Mouse (Mus musculus): ENCODE measurements around the gene Prpsap2. TPM values are rescaled to one million over a fixed set of nuclear protein-coding genes. Genes with fewer than 3 reads are reported as not detected.
A peak's percentile ranks its signal among the peaks of the same experiment; 100 is the strongest.

The Prpsap2 gene
- polyA plus RNA-seq, 1 experiment from 2014 or later = 49.8 TPM

GRCm38 (mm10) chr11:61686906-61687453 is 74.9 kb downstream of the Prpsap2 start:
- 58% methylated on average over 10 of the region's 10 CpGs for WGBS
- Histone ChIP-seq H3K27ac (replicated peaks) (no peak overlapping the region), H3K9ac (replicated peaks) (no peak overlapping the region), H3K4me3 (replicated peaks) (no peak overlapping the region), H3K36me3 (no peaks in the 10 kb centered on the region), H3K9me3 (replicated peaks) (no peaks in the 10 kb centered on the region), H3K27me3 (replicated peaks) (peaks cover 37% of the 10 kb centered on the region), H3K4me1 (peaks cover 10% of the 10 kb centered on the region), H3K4me2 (no peak overlapping the region)
- no peak for ATAC-seq (ENCODE audit: low FRiP score)

GRCm38 (mm10) chr11:61686141-61686540 is 75.7 kb downstream of the Prpsap2 start:
- Histone ChIP-seq H3K4me2 (no peak overlapping the region), H3K27ac (replicated peaks) (no peak overlapping the region), H3K4me1 (peaks cover 10% of the 10 kb centered on the region), H3K4me3 (replicated peaks) (no peak overlapping the region), H3K27me3 (replicated peaks) (peaks cover 37% of the 10 kb centered on the region), H3K36me3 (no peaks in the 10 kb centered on the region), H3K9ac (replicated peaks) (no peak overlapping the region), H3K9me3 (replicated peaks) (no peaks in the 10 kb centered on the region)
- 55% methylated on average over 2 of the region's 2 CpGs for WGBS
- no peak for ATAC-seq (ENCODE audit: low FRiP score)

- H3K4me3 ChIP-seq (replicated peaks) = no peak overlapping the region
- peaks cover 37% of the 10 kb centered on the region for H3K27me3 ChIP-seq (replicated peaks)
- WGBS = 71% methylated on average over 8 of the region's 8 CpGs
- no peak overlapping the region for H3K27ac ChIP-seq (replicated peaks)
- no peak overlapping the region for H3K9ac ChIP-seq (replicated peaks)
- H3K4me1 ChIP-seq = peaks cover 10% of the 10 kb centered on the region
- H3K9me3 ChIP-seq (replicated peaks) = no peaks in the 10 kb centered on the region
- no peak for ATAC-seq (ENCODE audit: low FRiP score)
- no peaks in the 10 kb centered on the region for H3K36me3 ChIP-seq
- H3K4me2 ChIP-seq = no peak overlapping the region
These were observed 76.7 kb downstream of the Prpsap2 start for GRCm38 (mm10) chr11:61685119-61685725.

GRCm38 (mm10) chr11:61683907-61684731 is 77.8 kb downstream of the Prpsap2 start, which contains the start of gene Fam83g:
TSS of gene Fam83g (plus strand) at chr11:61684091.
- no peak within 1 kb of the TSS for H3K9ac ChIP-seq (replicated peaks)
- H3K4me3 ChIP-seq (replicated peaks) = peak within 1 kb of the TSS; percentile 36
- no peaks in the 10 kb centered on the region for H3K36me3 ChIP-seq
- H3K27ac ChIP-seq (replicated peaks) = no peak within 1 kb of the TSS
- H3K4me1 ChIP-seq = peaks cover 10% of the 10 kb centered on the region
- ATAC-seq (ENCODE audit: low FRiP score) = no peak
- H3K4me2 ChIP-seq = peak within 1 kb of the TSS; percentile 56
- H3K27me3 ChIP-seq (replicated peaks) = peaks cover 37% of the 10 kb centered on the region
- 1% methylated on average over 74 of the region's 76 CpGs for WGBS
- no peaks in the 10 kb centered on the region for H3K9me3 ChIP-seq (replicated peaks)

Other genes with a start within 250 kb of the Prpsap2 start
- gene Epn2, start 182.4 kb downstream of the Prpsap2 start, polyA plus RNA-seq (2015; fragmentation: Nextera tagmentation; extraction: Ambion mirVana) = 55.7 and 60.1 TPM in 2 replicates
- 9.4 and 14.4 TPM in 2 replicates for gene Grap, start 108.8 kb downstream of the Prpsap2 start, polyA plus RNA-seq (2015; fragmentation: Nextera tagmentation; extraction: Ambion mirVana)
- gene Fam83g, start 78.0 kb downstream of the Prpsap2 start, polyA plus RNA-seq (2015; fragmentation: Nextera tagmentation; extraction: Ambion mirVana) = 0.27 and 1.1 TPM in 2 replicates
- gene Slc5a10, start 41.3 kb downstream of the Prpsap2 start, polyA plus RNA-seq (2015; fragmentation: Nextera tagmentation; extraction: Ambion mirVana) = not detected in 2 replicates
- 28.9 and 31.4 TPM in 2 replicates for gene Ulk2, start 93.0 kb upstream of the Prpsap2 start, polyA plus RNA-seq (2015; fragmentation: Nextera tagmentation; extraction: Ambion mirVana)
- 12.0 and 13.1 TPM in 2 replicates for gene Akap10, start 168.2 kb upstream of the Prpsap2 start, polyA plus RNA-seq (2015; fragmentation: Nextera tagmentation; extraction: Ambion mirVana)
- 9.7 and 11.2 TPM in 2 replicates for gene Specc1, start 194.7 kb upstream of the Prpsap2 start, polyA plus RNA-seq (2015; fragmentation: Nextera tagmentation; extraction: Ambion mirVana)

Measured in neural tube, embryonic 15.5 days (tissue).